Mouse (Mus musculus): ENCODE results near the gene Kif19a.

- TF ChIP-seq POLR2A (IDR thresholded peaks at IDR 0.05; ENCODE audit: control insufficient read depth, extremely low read depth, insufficient read depth, low read length, poor library complexity): no peak
- no peak for TF ChIP-seq CTCF (IDR thresholded peaks at IDR 0.05; ENCODE audit: borderline replicate concordance, control insufficient read depth, extremely low read depth, insufficient read depth, low read length, poor library complexity)
Measured at GRCm38 (mm10) chr11:114814873-114815592, 49.8 kb downstream of the Kif19a start.

Data from thymus, adult 2 months (tissue).